In the genomic region with DNA sequence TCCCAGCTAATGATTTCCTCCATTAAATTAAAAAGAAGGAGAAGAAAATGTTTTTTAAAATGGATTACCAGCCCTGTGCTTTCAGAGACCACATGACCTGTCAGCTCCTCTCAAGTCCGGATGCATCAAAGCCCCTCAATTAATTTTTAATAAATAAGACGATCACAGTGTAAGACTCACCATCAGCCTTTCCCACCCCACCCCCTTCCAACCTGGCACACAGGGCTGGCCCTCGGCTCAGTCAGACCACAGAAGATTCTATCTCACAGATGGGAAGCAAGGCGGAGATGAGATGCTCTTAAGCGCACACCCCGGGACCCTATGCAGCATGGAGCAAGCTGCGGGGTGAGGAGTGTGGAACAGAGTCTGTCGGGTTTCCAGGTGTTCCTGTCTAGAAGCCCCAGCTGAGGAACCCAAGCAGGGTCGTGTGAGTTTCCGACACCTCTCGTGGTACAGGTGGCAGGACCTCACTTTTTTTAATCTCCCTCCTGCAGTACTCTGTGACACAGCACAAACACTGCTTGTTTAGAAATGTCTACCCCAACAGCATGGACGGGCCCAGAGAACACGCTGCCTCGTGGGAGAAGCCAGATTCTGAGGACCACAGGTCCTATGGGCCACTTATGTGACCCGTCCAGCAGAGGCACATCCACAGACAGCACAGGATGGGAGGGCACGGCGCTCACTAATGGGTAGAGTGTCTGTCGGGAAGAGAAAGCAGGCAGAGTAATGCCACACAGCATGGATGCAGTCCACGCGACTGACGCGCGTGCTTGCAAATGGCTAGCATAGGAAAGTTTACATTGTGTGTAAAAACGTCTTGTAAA, we compare ENCODE assay signal across 9 mouse cellular contexts. TPM values are rescaled to one million over a fixed set of nuclear protein-coding genes. Genes with fewer than 3 reads are reported as not detected.
DNase-seq lines count a peak whose midpoint lies in the region; ATAC-seq and TF ChIP-seq lines count a peak whose summit lies in the region.
"Had no signal": no experiment of that assay in that cellular context is flagged by ENCODE, and none has a peak within 500 bp of the region (broad histone marks: within the 10 kb centered on the region; RNA-seq: fewer than 3 reads in every experiment).

No protein-coding gene starts in this region.

- no peaks in the 10 kb centered on the region for H3K9me3 ChIP-seq in forebrain, postnatal 0 days (ENCODE audit: low read length)
- no peaks in the 10 kb centered on the region for H3K9me3 ChIP-seq in neural tube, embryonic 15.5 days (replicated peaks)

- 72% methylated on average over 24 of the region's 24 CpGs for WGBS in heart, adult 2 months
- 45% methylated on average over 24 of the region's 24 CpGs for WGBS in forebrain, postnatal 0 days
- 59% methylated on average over 24 of the region's 24 CpGs for WGBS in neural tube, embryonic 15.5 days

- ATAC-seq in forebrain, postnatal 0 days: peak; percentile 53
- peak; percentile 58 for ATAC-seq in neural tube, embryonic 15.5 days (ENCODE audit: low FRiP score)
- ATAC-seq in monocyte, adult 5-6 weeks (replicated peaks; ENCODE audit: insufficient number of reproducible peaks, low FRiP score, low TSS enrichment, poor library complexity, severe bottlenecking): no peak

- H3K27me3 ChIP-seq in heart, adult 2 months (ENCODE audit: control insufficient read depth, insufficient read depth, low read length): no peaks in the 10 kb centered on the region
- H3K27me3 ChIP-seq in forebrain, postnatal 0 days (ENCODE audit: insufficient read depth, low read length): no peaks in the 10 kb centered on the region
- H3K27me3 ChIP-seq in neural tube, embryonic 15.5 days (replicated peaks): no peaks in the 10 kb centered on the region

- no peak for TF ChIP-seq EP300 in heart, adult 2 months (IDR thresholded peaks at IDR 0.05; ENCODE audit: insufficient read depth, low read depth, low read length)

- no peak for TF ChIP-seq POLR2A in heart, adult 2 months (IDR thresholded peaks at IDR 0.05; ENCODE audit: insufficient read depth, low read depth, low read length)
- no peak for TF ChIP-seq POLR2A in brain, embryonic 14.5 days (IDR thresholded peaks at IDR 0.05; ENCODE audit: borderline replicate concordance, extremely low read depth, insufficient read depth, insufficient read length, poor library complexity, severe bottlenecking)

- H3K36me3 ChIP-seq in heart, adult 2 months (ENCODE audit: control insufficient read depth, insufficient read depth, low read length): peaks cover 7% of the 10 kb centered on the region; the same call in 1 of the 2 replicates
- no peaks in the 10 kb centered on the region for H3K36me3 ChIP-seq in forebrain, postnatal 0 days (ENCODE audit: insufficient read depth)
- no peaks in the 10 kb centered on the region for H3K36me3 ChIP-seq in neural tube, embryonic 15.5 days

- H3K27ac ChIP-seq in heart, adult 2 months: peak overlapping the region; percentile 91
- H3K27ac ChIP-seq in forebrain, postnatal 0 days (ENCODE audit: low read depth, low read length): 0 out of 2 replicates have a peak overlapping the region, but pooled peaks have one; percentile 1
- peak overlapping the region; percentile 57; the same call in 1 of the 2 replicates for H3K27ac ChIP-seq in neural tube, embryonic 15.5 days (replicated peaks)

- no peak for TF ChIP-seq CTCF in heart, adult 2 months (IDR thresholded peaks at IDR 0.05)
- TF ChIP-seq CTCF in brain, embryonic 14.5 days (IDR thresholded peaks at IDR 0.05; ENCODE audit: borderline replicate concordance, extremely low read depth, insufficient read depth, insufficient read length): no peak
- no peak for TF ChIP-seq CTCF in forebrain, postnatal 0 days (IDR thresholded peaks at IDR 0.05; ENCODE audit: low read depth)

- peak overlapping the region; percentile 15; the same call in 1 of the 2 replicates for H3K9ac ChIP-seq in heart, adult 2 months (ENCODE audit: low read depth, low read length)
- H3K9ac ChIP-seq in forebrain, postnatal 0 days: peak overlapping the region; percentile 33
- H3K9ac ChIP-seq in neural tube, embryonic 15.5 days (replicated peaks): no peak overlapping the region

- no peak overlapping the region for H3K4me3 ChIP-seq in heart, adult 2 months
- H3K4me3 ChIP-seq in forebrain, postnatal 0 days (ENCODE audit: low read depth, low read length): peak overlapping the region; percentile 5; the same call in 1 of the 2 replicates
- H3K4me3 ChIP-seq in neural tube, embryonic 15.5 days (replicated peaks): no peak overlapping the region

- intact Hi-C loops in heart, adult 2 months (cut with DNase I): no loop called here
- intact Hi-C loops in heart, postnatal 25 days (cut with DNase I): no loop called here
- intact Hi-C loops in gastrocnemius, postnatal 36 days (cut with DNase I): no loop called here

- H3K79me2 ChIP-seq in heart, adult 2 months (replicated peaks; ENCODE audit: control insufficient read depth, insufficient read depth, low read length): no peaks in the 10 kb centered on the region

- no peak overlapping the region for H3K4me2 ChIP-seq in forebrain, postnatal 0 days (ENCODE audit: low read depth)
- H3K4me2 ChIP-seq in neural tube, embryonic 15.5 days: peak overlapping the region; percentile 22; the same call in 1 of the 2 replicates

- DNase-seq in heart, adult 2 months: peak in 1 of 2 experiments; percentile 25
- DNase-seq in heart, postnatal 25 days (ENCODE audit: low spot score): no peak
- peak; percentile 60 for DNase-seq in brain, embryonic 14.5 days (ENCODE audit: low read depth)
- no peak for DNase-seq in forebrain, postnatal 0 days
- DNase-seq in spleen, postnatal 4 days (ENCODE audit: low spot score in 2 of 2): no peak
- DNase-seq in gastrocnemius, postnatal 36 days: no peak
- DNase-seq: cerebellum, postnatal 36 days had no signal

- H3K4me1 ChIP-seq in heart, adult 2 months (ENCODE audit: control insufficient read depth, insufficient read depth, low read length): peaks cover 45% of the 10 kb centered on the region
- peaks cover 15% of the 10 kb centered on the region for H3K4me1 ChIP-seq in forebrain, postnatal 0 days (ENCODE audit: insufficient read depth)
- peaks cover 32% of the 10 kb centered on the region for H3K4me1 ChIP-seq in neural tube, embryonic 15.5 days

RNA-seq across cellular contexts. Expression of a gene that starts 56.1 kb away (rescaled TPM):
- 10 to 100 TPM; 40.1 TPM for total RNA-seq in heart, adult 2 months (2021)
- 34.9 and 37.7 TPM in 2 replicates for polyA plus RNA-seq in heart, adult 2 months (2012; rRNA removed)
- total RNA-seq in heart, postnatal 25 days (2021): 10 to 100 TPM; 42.5 to 50.9 TPM
- 51.9 and 61.2 TPM in 2 replicates for polyA plus RNA-seq in brain, embryonic 14.5 days (2012; rRNA removed)
- 33.8 and 38.4 TPM in 2 replicates for total RNA-seq in forebrain, postnatal 0 days (2014; rRNA removed)
- polyA plus RNA-seq in forebrain, postnatal 0 days (2015; fragmentation: Nextera tagmentation; extraction: Ambion mirVana): 9.2 and 10.1 TPM in 2 replicates
- polyA plus RNA-seq in neural tube, embryonic 15.5 days (2015; fragmentation: Nextera tagmentation; extraction: Ambion mirVana): 8.9 and 9.4 TPM in 2 replicates
- 1.1 to 2.8 TPM (median 1.3 TPM) in 3 replicates for total RNA-seq in monocyte, adult 5-6 weeks (2017)
- total RNA-seq in gastrocnemius, postnatal 36 days (2021): 10 to 100 TPM; 18.0 to 19.3 TPM

Comparison
In these comparisons a context has a peak if more than half of its experiments do, and no peak if none do; other contexts are left out.
1. H3K27ac ChIP-seq: peak in every context shown above with its lines; median percentile 91 in heart, adult 2 months; 57 in neural tube, embryonic 15.5 days; 1 in forebrain, postnatal 0 days.